Mouse (Mus musculus): Measurements from ENCODE around the gene Olfr1555-ps1. TPM values are rescaled to one million over a fixed set of nuclear protein-coding genes. Genes with fewer than 3 reads are reported as not detected.
"Not testable (repeated sequence)": the region's sequence is repeated elsewhere in the genome, so short reads cannot be mapped to it uniquely, and the experiment has no call there.

Gene Olfr1555-ps1
- polyA plus RNA-seq (2012; rRNA removed), result not detected in 2 replicates

GRCm38 (mm10) chr19:12170062-12170599 is at the start of gene Olfr1555-ps1:
TSS of gene Olfr1555-ps1 (minus strand) at chr19:12170112.
- DNase-seq (ENCODE audit: low read depth), result not testable (repeated sequence)

GRCm38 (mm10) chr19:12200334-12200733 is 30.4 kb upstream of the Olfr1555-ps1 start, which contains the start of gene Olfr1431:
TSS of gene Olfr1431 (plus strand) at chr19:12200634.
- no peak for DNase-seq (ENCODE audit: low read depth)
- TF ChIP-seq CTCF (IDR thresholded peaks at IDR 0.05; ENCODE audit: borderline replicate concordance, extremely low read depth, insufficient read depth, insufficient read length), result no peak
- no peak for TF ChIP-seq POLR2A (IDR thresholded peaks at IDR 0.05; ENCODE audit: borderline replicate concordance, extremely low read depth, insufficient read depth, insufficient read length, poor library complexity, severe bottlenecking)

GRCm38 (mm10) chr19:12199076-12199475 is 29.2 kb upstream of the Olfr1555-ps1 start:
- DNase-seq (ENCODE audit: low read depth), result not testable (repeated sequence)

- DNase-seq (ENCODE audit: low read depth), result not testable (repeated sequence)
Measured at GRCm38 (mm10) chr19:12175431-12175830, 5.5 kb upstream of the Olfr1555-ps1 start.

GRCm38 (mm10) chr19:12145452-12145851 is 24.5 kb downstream of the Olfr1555-ps1 start:
- DNase-seq (ENCODE audit: low read depth), result peak; percentile 4
- TF ChIP-seq CTCF (IDR thresholded peaks at IDR 0.05; ENCODE audit: borderline replicate concordance, extremely low read depth, insufficient read depth, insufficient read length), result no peak
- no peak for TF ChIP-seq POLR2A (IDR thresholded peaks at IDR 0.05; ENCODE audit: borderline replicate concordance, extremely low read depth, insufficient read depth, insufficient read length, poor library complexity, severe bottlenecking)

- peak; percentile 54 for DNase-seq (ENCODE audit: low read depth)
- TF ChIP-seq POLR2A (IDR thresholded peaks at IDR 0.05; ENCODE audit: borderline replicate concordance, extremely low read depth, insufficient read depth, insufficient read length, poor library complexity, severe bottlenecking) (no peak), CTCF (IDR thresholded peaks at IDR 0.05; ENCODE audit: borderline replicate concordance, extremely low read depth, insufficient read depth, insufficient read length) (no peak)
Measured at GRCm38 (mm10) chr19:12143356-12143755, 26.6 kb downstream of the Olfr1555-ps1 start.

- TF ChIP-seq CTCF (IDR thresholded peaks at IDR 0.05; ENCODE audit: borderline replicate concordance, extremely low read depth, insufficient read depth, insufficient read length) (peak; percentile 30; the same call in 1 of the 2 replicates), POLR2A (IDR thresholded peaks at IDR 0.05; ENCODE audit: borderline replicate concordance, extremely low read depth, insufficient read depth, insufficient read length, poor library complexity, severe bottlenecking) (no peak)
- DNase-seq (ENCODE audit: low read depth), result peak; percentile 18
Measured at GRCm38 (mm10) chr19:12134289-12134688, 35.6 kb downstream of the Olfr1555-ps1 start.

- DNase-seq (ENCODE audit: low read depth), result no peak
- TF ChIP-seq POLR2A (IDR thresholded peaks at IDR 0.05; ENCODE audit: borderline replicate concordance, extremely low read depth, insufficient read depth, insufficient read length, poor library complexity, severe bottlenecking), result no peak
- no peak for TF ChIP-seq CTCF (IDR thresholded peaks at IDR 0.05; ENCODE audit: borderline replicate concordance, extremely low read depth, insufficient read depth, insufficient read length)
Measured at GRCm38 (mm10) chr19:12123103-12123502, 46.8 kb downstream of the Olfr1555-ps1 start, which contains the start of gene Olfr76. TSS of gene Olfr76 (minus strand) at chr19:12123203.

GRCm38 (mm10) chr19:12116464-12116863 is 53.4 kb downstream of the Olfr1555-ps1 start:
- no peak for DNase-seq (ENCODE audit: low read depth)
- TF ChIP-seq CTCF (IDR thresholded peaks at IDR 0.05; ENCODE audit: borderline replicate concordance, extremely low read depth, insufficient read depth, insufficient read length), result no peak
- no peak for TF ChIP-seq POLR2A (IDR thresholded peaks at IDR 0.05; ENCODE audit: borderline replicate concordance, extremely low read depth, insufficient read depth, insufficient read length, poor library complexity, severe bottlenecking)

- TF ChIP-seq CTCF (IDR thresholded peaks at IDR 0.05; ENCODE audit: borderline replicate concordance, extremely low read depth, insufficient read depth, insufficient read length) (no peak), POLR2A (IDR thresholded peaks at IDR 0.05; ENCODE audit: borderline replicate concordance, extremely low read depth, insufficient read depth, insufficient read length, poor library complexity, severe bottlenecking) (no peak)
- no peak for DNase-seq (ENCODE audit: low read depth)
Measured at GRCm38 (mm10) chr19:12115797-12116196, 54.1 kb downstream of the Olfr1555-ps1 start, which contains the start of gene Olfr1428. TSS of gene Olfr1428 (minus strand) at chr19:12115897.

Other genes starting within 250 kb of the Olfr1555-ps1 start
- 31.1 and 35.8 TPM in 2 replicates for gene Osbp, start 204.2 kb downstream of the Olfr1555-ps1 start, polyA plus RNA-seq (2012; rRNA removed)
- gene Olfr1423, start 128.8 kb downstream of the Olfr1555-ps1 start, polyA plus RNA-seq (2012; rRNA removed), result not detected in 2 replicates
- not detected in 2 replicates for gene Olfr1424, start 107.4 kb downstream of the Olfr1555-ps1 start, polyA plus RNA-seq (2012; rRNA removed)
- not detected in 2 replicates for gene Olfr1425, start 92.4 kb downstream of the Olfr1555-ps1 start, polyA plus RNA-seq (2012; rRNA removed)
- not detected in 2 replicates for gene Olfr1426, start 78.1 kb downstream of the Olfr1555-ps1 start, polyA plus RNA-seq (2012; rRNA removed)
- not detected in 2 replicates for gene Olfr1427, start 66.8 kb downstream of the Olfr1555-ps1 start, polyA plus RNA-seq (2012; rRNA removed)
- not detected in 2 replicates for gene Olfr1428, start 54.2 kb downstream of the Olfr1555-ps1 start, polyA plus RNA-seq (2012; rRNA removed)
- not detected in 2 replicates for gene Olfr76, start 46.9 kb downstream of the Olfr1555-ps1 start, polyA plus RNA-seq (2012; rRNA removed)
- gene Olfr1431, start 30.5 kb upstream of the Olfr1555-ps1 start, polyA plus RNA-seq (2012; rRNA removed), result not detected in 2 replicates
- not detected in 2 replicates for gene Olfr1432, start 62.5 kb upstream of the Olfr1555-ps1 start, polyA plus RNA-seq (2012; rRNA removed)
- gene Olfr262, start 71.5 kb upstream of the Olfr1555-ps1 start, polyA plus RNA-seq (2012; rRNA removed), result not detected in 2 replicates
- gene Olfr235, start 90.9 kb upstream of the Olfr1555-ps1 start, polyA plus RNA-seq (2012; rRNA removed), result not detected in 2 replicates
- not detected in 2 replicates for gene Olfr1434, start 109.7 kb upstream of the Olfr1555-ps1 start, polyA plus RNA-seq (2012; rRNA removed)
- gene Olfr1436, start 129.0 kb upstream of the Olfr1555-ps1 start, polyA plus RNA-seq (2012; rRNA removed), result not detected in 2 replicates
- gene Olfr1437, start 155.0 kb upstream of the Olfr1555-ps1 start, polyA plus RNA-seq (2012; rRNA removed), result not detected in 2 replicates
- not detected in 2 replicates for gene Olfr1438-ps1, start 165.8 kb upstream of the Olfr1555-ps1 start, polyA plus RNA-seq (2012; rRNA removed)
- gene Olfr1440, start 217.2 kb upstream of the Olfr1555-ps1 start, polyA plus RNA-seq (2012; rRNA removed), result not detected in 2 replicates
- gene Olfr1441, start 247.3 kb upstream of the Olfr1555-ps1 start, polyA plus RNA-seq (2012; rRNA removed), result not detected in 2 replicates